Mouse (Mus musculus) gastrocnemius, adult 8-10 months (tissue): ENCODE measurements around the gene Lyrm4. TPM values are rescaled to one million over a fixed set of nuclear protein-coding genes. Genes with fewer than 3 reads are reported as not detected.
A peak's percentile ranks its signal among the peaks of the same experiment; 100 is the strongest.

Experiments
- DNase-seq, 2 experiments: peaks; one replicate each; pipeline ENCODE4 v3.0.0; 2022; ENCODE audit warnings: low spot score in 2 of 2
- total RNA-seq, 4 experiments: library from RNA; stranded (reverse); gene quantifications; 2 replicates each; pipeline ENCODE4 v1.2.4; 2022

Gene Lyrm4
- total RNA-seq, 4 experiments from 2014 or later: 6.1 to 6.8 (median 6.6) TPM

- DNase-seq: no peak
Observed at GRCm38 (mm10) chr13:36105591-36105990, 11.7 kb downstream of the Lyrm4 start.

DNA sequence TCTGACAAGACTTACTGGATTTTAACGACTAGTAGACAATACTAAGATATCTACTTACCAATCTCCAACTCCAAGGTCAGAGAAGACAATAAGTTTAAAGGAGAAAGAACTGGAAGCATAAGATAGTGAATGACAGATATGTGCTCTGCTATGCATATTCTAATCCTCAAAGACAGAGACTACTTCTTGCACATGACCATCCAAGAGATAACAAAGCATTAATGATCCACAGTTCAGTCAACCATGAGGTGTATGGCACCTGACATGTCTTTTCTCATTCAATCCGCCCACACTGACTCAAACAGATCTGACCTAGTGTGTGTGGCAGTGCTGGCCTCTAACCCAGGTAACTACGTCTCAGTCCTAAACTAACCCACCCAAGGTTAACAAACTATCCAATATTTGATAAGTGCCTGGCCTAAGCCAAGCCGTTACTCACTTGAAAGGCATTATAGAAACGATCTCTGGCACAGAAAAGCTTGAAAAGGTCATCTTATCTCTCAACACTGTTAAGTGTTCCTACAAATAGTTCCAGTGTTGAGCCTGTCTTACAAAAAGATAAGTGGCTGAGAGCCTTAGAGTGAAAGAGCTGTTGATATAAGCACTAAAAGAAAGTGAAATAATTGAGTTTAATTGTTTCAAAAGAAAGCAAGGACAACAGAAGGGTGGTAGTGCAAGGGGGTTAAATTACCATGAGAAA lies 20.5 kb downstream of the Lyrm4 start:
- no peak for DNase-seq

- DNase-seq: no peak
Observed at GRCm38 (mm10) chr13:36088168-36088567, 29.2 kb downstream of the Lyrm4 start.

DNA sequence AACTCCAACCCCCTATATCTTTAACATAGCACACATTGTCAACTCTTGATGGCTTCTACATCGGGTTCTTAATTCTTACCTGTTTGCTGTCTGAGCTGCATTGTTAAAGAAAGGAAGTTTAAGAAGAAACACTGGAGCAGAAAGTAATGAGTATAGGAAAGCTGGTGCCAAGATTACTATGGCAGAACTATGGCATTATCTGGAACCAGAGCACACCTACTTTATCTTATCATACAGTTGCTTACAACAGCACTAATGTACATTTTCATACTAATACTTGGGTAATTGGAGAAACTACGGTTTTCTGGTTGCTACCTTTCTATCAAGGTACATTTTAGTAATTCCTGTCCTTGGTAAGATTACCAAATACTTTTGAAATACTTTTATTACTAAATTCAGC lies 29.9 kb downstream of the Lyrm4 start:
- no peak for DNase-seq

- DNase-seq: no peak
Observed at GRCm38 (mm10) chr13:36086608-36087391, 30.5 kb downstream of the Lyrm4 start.

- DNase-seq: no peak
Observed at GRCm38 (mm10) chr13:36085971-36086370, 31.4 kb downstream of the Lyrm4 start.

DNA sequence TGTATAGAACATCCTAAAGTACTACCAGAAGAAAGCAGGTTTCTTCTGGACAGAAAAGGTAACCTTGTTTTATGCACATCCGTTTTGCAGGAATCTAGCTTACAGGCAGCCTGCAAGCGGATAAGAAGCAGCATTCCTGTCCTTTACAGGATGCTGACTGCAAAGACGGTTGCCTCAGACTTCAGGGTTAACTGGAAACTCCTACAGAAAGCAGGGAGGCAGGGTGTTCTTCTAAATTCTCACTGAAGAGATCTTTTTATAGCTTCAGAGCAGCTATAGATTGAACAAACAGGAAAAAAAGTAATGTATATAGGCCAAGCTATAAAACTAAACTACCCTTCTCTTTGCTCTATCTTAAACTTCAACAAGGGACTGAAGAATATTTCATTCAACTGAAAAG lies 32.6 kb downstream of the Lyrm4 start:
- no peak for DNase-seq

GRCm38 (mm10) chr13:36081591-36081990 lies 35.7 kb downstream of the Lyrm4 start:
- DNase-seq: no peak

DNA sequence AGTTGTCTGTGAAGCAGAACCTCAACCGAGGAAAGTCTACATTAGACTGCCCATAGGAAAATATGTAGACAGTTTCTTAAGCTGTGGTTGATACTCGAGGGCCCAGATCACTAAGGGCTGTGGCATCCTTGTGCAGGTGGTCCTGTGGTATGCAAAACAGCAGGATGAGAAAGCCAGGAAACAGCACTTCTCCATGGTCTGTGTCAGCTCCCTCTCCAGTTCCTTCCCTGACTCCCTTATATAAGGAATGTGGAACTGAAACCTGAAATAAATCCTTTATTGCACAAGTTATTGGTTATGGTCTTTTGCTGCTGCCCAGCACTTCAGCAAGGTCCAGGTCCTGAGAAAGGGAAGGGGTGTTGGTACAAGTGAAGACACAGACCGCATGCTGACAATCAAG lies 42.8 kb downstream of the Lyrm4 start:
- no peak for DNase-seq

GRCm38 (mm10) chr13:36066676-36067075 lies 50.6 kb downstream of the Lyrm4 start:
- no peak for DNase-seq

DNA sequence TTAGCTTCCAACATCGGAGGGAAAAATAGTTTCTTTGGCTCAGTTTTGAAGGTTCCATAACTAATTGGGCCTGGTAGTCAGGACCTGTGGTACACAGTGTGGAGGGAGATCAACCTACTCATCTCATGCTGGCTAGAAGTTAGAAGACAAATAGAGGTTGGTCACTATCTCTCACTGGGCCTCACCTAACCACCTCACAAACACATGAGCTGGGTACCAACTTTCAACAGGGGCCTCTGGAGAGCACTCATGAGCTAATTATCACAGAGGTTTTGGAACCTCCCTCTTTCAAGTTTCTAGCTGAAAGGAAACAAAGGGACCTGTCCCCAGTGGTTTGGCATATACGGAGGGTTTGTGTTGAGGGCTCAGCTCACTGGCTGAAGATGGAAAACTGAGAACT lies 59.8 kb downstream of the Lyrm4 start:
- DNase-seq: no peak

DNA sequence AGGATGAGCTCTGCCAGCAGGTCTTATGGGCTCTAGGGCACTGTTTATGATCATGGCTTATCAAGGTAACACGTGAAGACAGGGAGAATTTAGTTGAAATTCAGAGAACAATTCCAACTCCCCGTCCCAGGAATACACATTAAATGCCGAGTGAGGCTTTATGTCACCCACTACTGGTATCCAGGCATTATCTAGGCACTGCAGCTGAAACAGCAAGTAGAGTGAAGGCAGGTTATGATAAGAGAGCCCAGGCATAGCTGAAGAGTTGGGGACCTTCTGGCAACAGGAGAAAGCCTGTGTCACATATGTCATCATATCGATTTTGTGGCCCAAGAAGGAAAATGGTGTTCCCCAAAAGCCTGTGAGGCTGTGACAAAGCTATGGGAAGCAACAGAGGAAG lies 60.4 kb downstream of the Lyrm4 start:
- DNase-seq: no peak

- no peak for DNase-seq
Observed at GRCm38 (mm10) chr13:36056509-36056908, 60.8 kb downstream of the Lyrm4 start.

DNA sequence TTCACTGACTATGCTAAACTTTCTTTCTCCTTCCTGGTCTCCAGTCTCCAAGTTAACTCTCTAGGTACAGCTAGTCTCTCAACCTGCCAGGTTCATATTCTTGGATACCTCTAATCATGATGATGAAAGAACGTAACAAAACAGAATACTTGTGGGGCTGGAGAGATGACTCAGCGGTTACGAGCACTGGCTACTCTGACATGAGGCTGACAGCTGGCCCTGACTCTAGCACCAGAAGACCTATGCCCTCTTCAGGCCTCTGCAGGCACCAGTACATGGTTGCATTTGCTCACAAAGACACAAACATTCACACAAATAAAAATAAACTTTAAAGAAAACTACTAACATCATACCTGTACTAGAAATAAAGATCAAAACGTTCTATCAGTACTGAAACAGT lies 81.8 kb downstream of the Lyrm4 start:
- DNase-seq: no peak

DNA sequence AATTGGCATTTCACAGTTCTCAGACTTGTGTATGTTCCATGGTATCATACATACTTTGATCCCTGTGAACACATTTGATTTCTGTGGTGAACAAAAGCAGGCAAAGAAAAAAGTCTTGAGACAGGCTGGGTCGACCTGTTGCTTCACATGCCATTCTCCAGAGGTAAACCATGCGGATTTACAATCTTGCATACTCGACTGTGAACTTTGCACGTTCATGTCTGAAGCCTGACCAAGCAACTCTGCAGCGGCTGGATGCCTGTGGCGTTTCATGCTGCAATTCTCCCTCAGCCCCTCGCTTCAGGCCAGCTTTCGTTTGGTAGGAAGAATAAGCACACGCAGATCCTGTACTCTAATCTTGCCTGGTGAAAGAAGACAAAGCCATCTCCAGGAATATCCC lies 85.4 kb downstream of the Lyrm4 start:
- no peak for DNase-seq

GRCm38 (mm10) chr13:36019309-36020274 lies 97.7 kb downstream of the Lyrm4 start:
- no peak for DNase-seq

GRCm38 (mm10) chr13:36018017-36018416 lies 99.3 kb downstream of the Lyrm4 start:
- no peak for DNase-seq

DNA sequence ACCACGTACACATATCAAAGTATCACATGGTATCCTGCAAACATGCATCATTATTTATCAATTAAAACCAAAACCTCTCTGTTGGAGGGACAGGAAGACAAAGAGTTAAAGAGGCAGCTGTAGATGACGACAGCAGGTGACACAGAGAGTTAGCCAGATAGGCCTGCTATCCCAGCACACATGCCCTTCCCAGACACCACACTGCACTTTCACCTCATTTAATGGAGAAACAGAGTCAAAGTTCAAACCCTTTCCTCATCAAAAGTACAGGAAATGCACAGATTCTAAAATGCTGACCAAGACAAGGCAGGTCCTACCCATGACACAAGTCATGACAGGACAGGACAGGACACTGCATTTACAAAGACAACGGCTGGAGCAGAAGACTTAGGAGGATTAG lies 101.7 kb downstream of the Lyrm4 start:
- DNase-seq: no peak

DNA sequence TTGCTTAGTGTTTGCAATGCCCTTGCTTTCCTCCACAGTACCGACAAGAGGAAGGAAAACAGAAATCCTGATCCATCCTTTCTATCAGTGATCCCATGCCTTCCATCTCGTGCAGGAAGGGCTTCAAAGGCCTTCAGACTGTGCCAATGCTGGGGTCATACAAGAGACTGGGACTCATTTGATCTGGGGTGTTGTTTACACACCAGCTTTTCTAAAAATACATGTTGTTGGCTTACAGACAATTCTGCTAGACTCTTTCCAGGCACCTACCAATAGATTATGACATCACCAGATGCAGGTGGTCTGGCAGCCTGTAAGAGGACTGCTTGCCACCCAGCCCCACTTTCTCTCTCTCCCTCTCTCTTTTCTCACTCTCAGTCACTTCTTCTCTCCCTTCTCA lies 107.3 kb downstream of the Lyrm4 start:
- DNase-seq: peak in 1 of 2 experiments; percentile 8

- DNase-seq: no peak
Observed at GRCm38 (mm10) chr13:36000798-36001197, 116.5 kb downstream of the Lyrm4 start.

- no peak for DNase-seq
Observed at GRCm38 (mm10) chr13:35997606-35998005, 119.7 kb downstream of the Lyrm4 start.
